Mouse (Mus musculus) myocyte (in vitro differentiated cells): ENCODE results near the gene Acbd4.
A peak's percentile ranks its signal among the peaks of the same experiment; 100 is the strongest.

ENCODE experiments used
- E2F4 ChIP-seq: IDR thresholded peaks from one replicate; pipeline ENCODE4 v1.6.1; 2011; ENCODE audit warnings: mild to moderate bottlenecking, control low read depth, moderate library complexity; ENCODE audit not compliant: insufficient read depth
- MAX ChIP-seq: IDR thresholded peaks from one replicate; pipeline ENCODE4 v1.6.1; 2011; ENCODE audit warnings: low read depth, mild to moderate bottlenecking, control low read depth
- MYOD1 ChIP-seq, 3 experiments: IDR thresholded peaks; one replicate each; pipeline ENCODE4 v1.6.1; 2011; ENCODE audit warnings: control low read depth in 2 of 3, low read depth in 2 of 3, mild to moderate bottlenecking in 2 of 3, moderate library complexity in 1 of 3; ENCODE audit not compliant: insufficient read length in 2 of 3, control insufficient read depth in 1 of 3
- POLR2A ChIP-seq: IDR thresholded peaks from one replicate; pipeline ENCODE4 v1.6.1; 2011; ENCODE audit warnings: low read depth, mild to moderate bottlenecking, control low read depth, moderate library complexity; ENCODE audit not compliant: insufficient read length
- POLR2AphosphoS2 ChIP-seq: IDR thresholded peaks from one replicate; pipeline ENCODE4 v1.6.1; 2011; ENCODE audit warnings: low read depth, control low read depth; ENCODE audit not compliant: insufficient read length
- REST ChIP-seq: IDR thresholded peaks from one replicate; pipeline ENCODE4 v1.6.1; 2011; ENCODE audit warnings: mild to moderate bottlenecking, control low read depth, moderate library complexity; ENCODE audit not compliant: insufficient read depth, insufficient read length
- SRF ChIP-seq: IDR thresholded peaks from one replicate; pipeline ENCODE4 v1.6.1; 2011; ENCODE audit warnings: low read depth; ENCODE audit not compliant: control insufficient read depth, insufficient read length
- TCF12 ChIP-seq: IDR thresholded peaks from one replicate; pipeline ENCODE4 v1.6.1; 2011; ENCODE audit warnings: mild to moderate bottlenecking, control low read depth; ENCODE audit not compliant: poor library complexity, insufficient read depth, severe bottlenecking
- TCF3 ChIP-seq: IDR thresholded peaks from one replicate; pipeline ENCODE4 v1.6.1; 2011; ENCODE audit warnings: low read depth, control low read depth; ENCODE audit not compliant: insufficient read length
- USF1 ChIP-seq: IDR thresholded peaks from one replicate; pipeline ENCODE4 v1.6.1; 2011; ENCODE audit warnings: low read depth, mild to moderate bottlenecking, control low read depth, moderate library complexity

GRCm38 (mm10) chr11:103101866-103102501 is 502 bp downstream of the Acbd4 start:
- TF ChIP-seq SRF (no peak), TCF3 (no peak), E2F4 (no peak), TCF12 (no peak), POLR2A (peak; percentile 39), POLR2AphosphoS2 (no peak), MAX (no peak), REST (no peak), USF1 (no peak), MYOD1 (IDR thresholded peaks at IDR 0.05; ENCODE audit: control insufficient read depth in 1 of 3, insufficient read length in 2 of 3, low read depth in 2 of 3) (no peak)
